Mouse (Mus musculus): ENCODE measurements around the gene Gm45716. TPM values are rescaled to one million over a fixed set of nuclear protein-coding genes. Genes with fewer than 3 reads are reported as not detected.

Gm45716 gene
- 10 to 100 TPM in 1 of 2 experiments, 1 to 10 TPM in 1; 7.7 to 10.8 TPM for total RNA-seq (2021)
- long read RNA-seq, partial matches to known transcripts, result 30 of 30 reads
- long read RNA-seq, other reads (novel, unspliced or antisense), result 0 of 30 reads

DNA sequence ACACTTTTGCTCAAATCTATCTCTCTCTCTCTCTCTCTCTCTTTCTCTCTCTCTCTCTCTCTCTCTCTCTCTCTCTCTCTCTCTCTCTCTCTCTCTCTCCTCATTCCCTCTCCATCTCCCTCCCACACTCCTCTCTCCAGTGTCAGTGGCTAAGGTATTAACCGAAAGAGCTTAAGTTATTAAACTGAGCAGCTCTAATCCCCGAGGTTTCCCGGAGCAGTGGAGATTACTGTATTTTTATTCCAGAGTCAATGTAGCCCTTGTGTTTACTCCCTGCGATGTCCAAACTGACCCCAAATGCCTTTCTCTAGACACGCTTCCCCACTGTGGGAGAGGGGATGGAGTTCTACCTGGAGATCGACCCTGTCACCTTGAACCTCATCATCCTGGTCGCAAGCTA, at the start of gene Gm45716:
Gene Gm45716, plus strand, starts transcription at position 243 of the 400 bp plus-strand sequence.
- no peak for DNase-seq (ENCODE audit: low spot score in 2 of 2)

DNA sequence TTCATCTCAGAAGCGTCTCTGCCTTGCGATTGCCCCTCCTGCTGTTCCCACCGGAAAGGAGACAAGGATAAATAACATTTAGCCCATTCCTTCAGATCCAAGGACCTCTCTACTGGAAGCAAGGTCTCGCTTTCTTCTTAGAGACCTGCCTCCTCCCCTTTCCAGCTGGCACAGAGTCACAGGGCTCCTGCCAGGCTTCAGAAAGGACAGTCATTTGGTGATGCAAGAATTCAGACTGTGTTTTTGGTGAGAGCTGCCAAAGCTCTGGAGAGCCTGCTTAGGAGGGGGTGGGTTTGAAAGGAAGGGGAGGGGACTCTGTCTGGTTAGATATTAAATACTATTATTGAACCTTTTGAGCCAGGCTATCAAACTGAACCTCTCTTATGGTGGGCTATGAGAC, 45.1 kb upstream of the Gm45716 start:
- peak; percentile 55 to 70 for DNase-seq (ENCODE audit: low spot score in 2 of 2)

DNA sequence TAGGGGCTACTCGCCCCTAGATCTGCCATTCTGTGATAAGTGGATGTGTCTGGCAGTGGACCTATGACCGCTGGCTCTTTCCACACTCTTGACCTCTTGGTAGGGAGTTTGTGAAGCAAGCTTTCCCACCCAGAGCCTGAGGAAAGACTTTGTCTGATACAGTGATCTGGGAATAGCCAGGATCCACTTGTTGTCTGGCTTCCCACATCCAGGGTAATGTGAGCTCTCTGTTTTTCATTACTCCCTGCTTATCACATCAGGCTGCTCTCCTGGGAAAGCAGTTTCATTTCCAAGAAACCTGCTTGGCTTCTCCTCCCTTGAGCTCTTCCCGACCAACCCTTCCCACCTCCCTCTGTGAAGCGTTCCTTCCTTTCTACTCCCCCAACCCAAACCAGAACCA, 44.5 kb upstream of the Gm45716 start:
- DNase-seq (ENCODE audit: low spot score in 2 of 2), result no peak

DNA sequence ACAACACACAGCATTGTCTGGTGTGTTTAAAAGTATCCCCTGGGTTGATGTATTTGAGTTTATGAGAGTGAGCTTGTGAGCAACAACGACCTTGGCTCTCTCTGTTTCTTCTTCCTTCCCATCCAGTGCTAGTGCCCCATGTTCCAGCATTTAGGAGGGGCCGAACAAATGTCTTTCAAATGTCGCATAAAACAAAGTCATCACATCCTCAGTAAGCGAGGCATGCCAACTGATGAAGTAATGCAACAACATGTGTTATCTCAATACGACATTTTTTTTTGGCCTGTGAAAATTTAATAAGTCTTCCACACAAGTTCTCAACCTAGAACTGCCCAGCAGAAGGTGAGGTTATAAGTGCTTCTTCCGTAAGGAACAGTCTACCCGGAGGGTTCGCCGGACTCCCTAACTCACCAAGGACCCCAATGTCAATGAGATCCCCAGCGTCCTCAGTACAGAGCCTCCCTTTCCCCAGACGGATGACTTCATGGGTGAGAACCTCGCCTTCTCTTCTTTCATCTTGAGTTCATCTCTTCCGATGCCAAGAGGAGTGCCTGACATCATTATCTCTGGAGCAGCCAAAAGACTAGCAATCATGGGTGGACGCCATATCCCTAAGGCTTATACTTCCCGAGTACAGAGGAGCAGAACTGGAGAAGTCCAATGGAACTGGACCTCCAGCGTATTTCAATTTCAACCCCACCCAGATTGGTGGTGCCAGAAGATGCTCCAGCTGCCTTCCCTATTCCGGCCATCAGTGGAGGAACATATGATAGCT, 41.2 kb upstream of the Gm45716 start:
- no peak for DNase-seq (ENCODE audit: low spot score in 2 of 2)

DNA sequence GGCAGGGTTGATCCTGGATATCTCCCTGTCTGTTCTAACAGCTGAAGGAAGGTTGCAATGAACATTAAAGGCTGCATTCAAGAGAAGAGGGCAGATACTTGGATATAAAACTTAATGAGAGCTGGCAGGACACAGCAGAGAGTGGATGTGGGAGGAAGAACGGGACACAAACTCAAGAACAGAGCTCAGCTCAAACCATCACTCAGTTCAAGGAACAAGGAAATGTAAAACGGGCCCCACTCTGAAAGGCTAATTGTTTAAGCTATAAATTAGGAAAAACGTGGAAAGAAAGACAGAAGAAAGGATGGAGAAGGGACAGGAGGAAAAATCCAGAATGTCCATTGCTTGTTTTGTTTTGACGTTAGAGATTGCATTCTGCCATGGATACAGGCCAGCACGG, 32.4 kb upstream of the Gm45716 start:
- no peak for DNase-seq (ENCODE audit: low spot score in 2 of 2)

DNA sequence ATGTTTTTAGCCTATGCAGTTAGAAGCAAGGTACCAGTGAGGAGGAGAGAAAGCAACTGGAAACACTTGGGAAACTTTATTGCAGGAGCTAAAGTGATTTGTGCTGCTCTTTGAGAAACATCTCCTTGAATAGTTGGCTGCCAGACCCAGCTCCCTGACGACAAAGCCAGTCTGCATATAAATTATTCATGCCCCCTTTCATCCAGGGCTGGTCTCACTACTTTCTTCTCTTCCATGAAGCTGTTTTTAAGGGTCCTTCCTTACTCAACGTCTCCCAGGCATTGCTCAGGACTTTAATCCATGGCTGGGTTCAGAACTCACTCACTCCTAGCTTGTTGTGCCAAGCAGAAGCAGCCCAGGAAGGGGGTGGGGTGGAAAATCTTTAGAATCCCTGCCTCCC, 32.0 kb upstream of the Gm45716 start:
- DNase-seq (ENCODE audit: low spot score in 2 of 2), result no peak

DNA sequence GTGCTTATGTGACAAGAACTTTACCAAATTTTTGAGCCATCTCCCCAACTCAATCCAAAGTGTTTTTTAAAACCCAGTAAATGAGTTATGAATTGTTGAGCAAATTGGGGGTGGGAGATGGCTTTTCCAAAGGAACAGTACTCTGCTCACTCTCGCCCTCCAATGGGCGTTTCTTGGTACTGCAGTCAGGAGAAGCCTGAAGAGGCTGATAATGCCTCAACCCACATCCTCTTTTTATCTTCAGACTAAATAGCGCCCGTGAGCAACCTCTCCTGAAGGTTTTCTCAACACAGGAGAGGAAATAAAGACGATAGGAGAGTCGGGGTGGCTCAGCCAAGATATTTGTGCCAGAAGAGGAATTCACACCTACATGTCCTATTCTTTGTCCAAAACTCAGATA, 19.7 kb upstream of the Gm45716 start:
- peak; percentile 63 to 66 for DNase-seq (ENCODE audit: low spot score in 2 of 2)

DNA sequence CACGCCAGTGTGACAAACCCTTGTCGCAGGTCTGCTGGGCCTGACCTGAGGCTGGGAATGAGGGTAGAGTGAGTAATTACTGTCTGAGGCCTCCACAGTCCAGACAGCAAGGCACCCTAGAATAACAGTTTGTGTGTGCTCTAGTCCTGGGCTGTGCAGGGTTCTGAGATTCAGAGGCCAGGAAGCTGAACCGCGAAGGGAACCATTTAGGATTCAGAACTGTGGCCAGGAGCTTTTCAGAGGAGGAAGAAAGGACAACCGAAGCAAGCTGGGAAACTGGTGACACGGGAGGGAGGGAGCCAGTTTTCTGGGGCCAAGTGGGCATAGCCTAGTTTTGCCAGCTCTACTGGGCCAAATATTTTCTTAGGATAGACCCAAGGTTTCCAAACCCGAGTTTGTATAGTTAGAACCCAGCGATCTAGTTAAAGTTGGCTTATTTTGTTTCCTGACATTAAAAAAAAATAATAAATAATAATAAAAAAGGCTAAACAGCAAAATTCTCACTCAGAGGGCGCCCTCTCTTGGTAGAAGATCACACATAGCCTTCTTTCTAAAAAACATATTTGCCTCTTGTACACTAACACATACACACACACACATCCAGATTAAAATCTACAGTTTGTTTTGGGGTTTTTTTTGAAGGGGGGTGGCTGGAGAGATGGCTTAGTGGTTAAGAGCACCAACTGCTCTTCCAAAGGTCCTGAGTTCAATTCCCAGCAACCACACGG, 19.0 kb upstream of the Gm45716 start:
- DNase-seq (ENCODE audit: low spot score in 2 of 2), result peak in 1 of 2 experiments; percentile 42

DNA sequence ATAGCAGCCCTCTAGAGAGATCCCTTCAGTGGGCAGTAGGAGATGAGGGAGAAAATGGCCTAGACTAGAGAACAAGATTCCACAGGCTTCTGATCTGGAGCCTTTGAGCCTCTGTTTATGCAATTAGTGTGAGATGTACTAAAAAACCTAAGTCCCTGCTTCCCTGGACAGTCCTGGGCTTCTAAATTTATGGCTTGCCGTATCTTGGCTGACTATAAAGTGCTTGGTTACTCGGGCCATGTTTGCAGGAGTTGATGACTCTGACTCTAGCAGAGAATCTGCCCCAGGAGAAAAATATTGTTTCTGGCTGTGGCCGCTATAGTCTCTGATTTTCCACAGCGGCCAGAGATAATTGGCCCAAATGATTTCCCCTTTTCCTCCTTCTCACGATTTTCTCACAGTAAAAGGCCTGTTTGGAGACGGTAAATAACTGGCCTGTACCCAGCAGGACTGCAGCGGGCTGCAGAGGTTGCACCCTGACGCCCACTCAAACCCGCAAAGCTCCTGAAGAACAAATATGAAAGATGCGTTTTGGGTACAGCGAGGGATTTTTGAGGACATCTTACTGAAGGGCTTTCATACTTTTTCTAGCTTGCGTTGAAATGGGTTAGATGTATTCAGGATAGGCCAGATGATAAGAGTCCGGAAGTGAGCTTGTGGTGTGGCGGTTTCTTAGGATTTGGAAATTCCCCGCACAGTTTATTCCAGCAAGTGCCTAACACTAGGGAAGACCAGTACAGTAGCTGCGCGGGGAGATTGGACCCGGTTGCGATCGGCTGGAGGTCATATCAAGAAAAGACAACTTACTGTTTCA, 18.1 kb upstream of the Gm45716 start:
- DNase-seq (ENCODE audit: low spot score in 2 of 2), result peak; percentile 21 to 28

DNA sequence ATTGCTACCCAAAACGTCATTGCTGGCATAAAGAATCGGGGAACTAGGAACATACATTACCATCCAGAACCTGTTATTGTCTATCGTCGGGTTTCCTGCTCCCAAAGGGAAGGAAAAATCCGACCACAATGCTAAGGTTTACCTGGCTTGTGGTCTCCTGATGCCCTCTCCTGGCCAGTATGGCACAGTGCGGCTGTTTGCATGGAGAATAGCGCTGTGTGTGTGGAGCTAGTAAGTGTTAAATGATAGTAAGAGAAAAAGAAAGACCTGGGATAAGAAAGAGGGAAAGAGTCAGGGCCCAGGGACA, 17.5 kb upstream of the Gm45716 start:
- DNase-seq (ENCODE audit: low spot score in 2 of 2), result peak; percentile 73 to 81

DNA sequence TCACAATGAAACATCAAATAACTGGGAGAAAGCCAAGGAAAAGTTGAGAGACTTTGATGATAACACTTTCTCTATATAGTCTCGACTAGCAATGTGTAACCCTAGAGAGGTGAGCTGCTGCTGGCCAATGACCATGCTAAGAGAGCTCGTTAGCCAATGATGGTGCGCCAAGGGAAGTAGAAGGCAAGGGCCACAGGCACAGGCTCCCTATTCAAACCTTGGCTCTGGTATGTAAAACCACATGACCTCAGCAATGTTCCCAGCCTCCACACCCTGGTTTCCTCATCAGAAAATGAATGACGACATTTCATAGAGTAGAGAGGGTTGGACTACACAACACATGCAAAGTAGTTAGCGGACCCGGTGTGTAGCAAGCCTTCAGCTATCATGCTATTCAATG, 15.2 kb upstream of the Gm45716 start:
- no peak for DNase-seq (ENCODE audit: low spot score in 2 of 2)

DNA sequence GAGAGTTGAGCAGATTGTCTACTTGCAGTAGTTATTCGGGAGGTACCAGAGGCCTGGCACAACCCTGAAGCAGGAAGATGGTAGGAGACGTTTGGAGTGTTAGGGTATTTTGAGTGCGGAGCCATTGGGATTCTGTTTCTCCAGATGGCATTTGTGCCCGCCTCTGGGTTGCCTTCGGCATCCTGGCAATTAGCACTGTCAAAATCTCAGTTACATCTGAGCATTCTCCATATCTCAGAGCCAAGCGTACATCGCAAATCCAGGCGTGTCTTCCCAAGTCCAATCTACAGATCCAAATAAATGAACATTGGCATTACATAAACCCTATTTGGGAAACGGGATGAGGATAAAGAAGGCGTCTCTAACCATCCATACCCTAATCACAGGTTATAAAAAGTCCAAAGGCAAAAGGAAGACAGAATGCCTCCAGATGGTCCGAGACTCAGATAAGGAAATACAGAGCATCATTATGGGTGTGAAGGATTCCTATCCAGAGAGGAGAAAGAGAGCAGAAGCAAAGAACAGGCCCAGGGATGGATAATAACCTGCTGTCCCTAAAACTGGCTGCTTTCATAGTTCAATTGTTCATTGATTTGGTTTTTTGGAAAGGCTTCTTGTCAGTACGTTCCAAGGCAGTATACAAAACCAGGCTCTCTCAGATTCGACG, 11.7 kb upstream of the Gm45716 start:
- no peak for DNase-seq (ENCODE audit: low spot score in 2 of 2)

DNA sequence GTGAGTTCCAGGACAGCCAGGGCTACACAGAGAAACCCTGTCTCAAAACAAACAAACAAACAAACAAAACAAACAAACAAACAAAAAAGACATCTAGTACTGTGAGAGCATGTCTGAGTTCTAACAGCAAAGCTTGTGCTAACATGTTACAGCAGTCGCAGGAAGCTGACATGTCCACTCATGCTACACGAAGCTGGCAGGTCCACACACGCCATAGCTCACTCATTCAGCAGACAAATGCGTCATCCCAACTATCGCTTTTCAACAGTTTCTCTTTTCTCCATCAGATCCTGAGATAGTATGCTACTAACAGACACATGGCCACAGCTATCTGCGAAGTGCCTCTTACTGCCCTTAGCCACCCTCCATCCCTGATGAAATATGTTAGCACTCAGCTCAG, 10.1 kb upstream of the Gm45716 start:
- no peak for DNase-seq (ENCODE audit: low spot score in 2 of 2)

DNA sequence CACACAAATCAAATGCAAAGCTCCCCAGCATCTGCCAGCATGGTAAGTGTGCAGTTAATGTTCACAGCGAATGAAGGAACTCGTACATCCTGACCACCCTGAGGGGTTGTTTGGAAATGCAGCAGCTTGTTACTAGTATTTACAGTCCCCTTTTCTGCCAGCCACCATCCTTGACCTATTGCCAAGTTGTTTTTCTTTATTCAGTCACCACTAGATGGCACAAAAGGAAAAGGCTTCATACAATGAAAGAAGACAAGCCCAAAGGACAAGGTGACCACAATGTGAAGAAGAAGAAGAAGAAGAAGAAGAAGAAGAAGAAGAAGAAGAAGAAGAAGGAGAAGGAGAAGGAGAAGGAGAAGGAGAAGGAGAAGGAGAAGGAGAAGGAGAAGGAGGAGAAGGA, 4.1 kb upstream of the Gm45716 start:
- DNase-seq (ENCODE audit: low spot score in 2 of 2), result peak; percentile 30 to 46

DNA sequence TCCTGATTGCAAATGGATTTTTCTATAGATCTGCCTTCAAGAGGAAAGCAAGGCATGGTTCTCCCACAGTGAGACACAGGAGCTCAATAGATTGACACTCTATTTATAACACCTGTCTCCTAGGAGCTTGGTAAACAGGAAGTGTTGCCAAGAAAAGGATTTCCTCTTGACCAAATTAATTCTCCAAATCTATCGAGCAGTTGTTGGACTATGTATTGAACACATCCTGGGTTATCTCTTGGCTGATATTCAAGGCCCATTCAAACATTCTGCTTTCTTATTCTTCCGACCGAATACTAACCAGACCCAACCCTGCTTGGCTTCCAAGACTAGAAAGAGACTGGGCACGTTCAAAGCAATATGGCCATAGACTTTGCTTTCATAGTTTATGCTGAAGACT, 2.7 kb upstream of the Gm45716 start:
- DNase-seq (ENCODE audit: low spot score in 2 of 2), result no peak

DNA sequence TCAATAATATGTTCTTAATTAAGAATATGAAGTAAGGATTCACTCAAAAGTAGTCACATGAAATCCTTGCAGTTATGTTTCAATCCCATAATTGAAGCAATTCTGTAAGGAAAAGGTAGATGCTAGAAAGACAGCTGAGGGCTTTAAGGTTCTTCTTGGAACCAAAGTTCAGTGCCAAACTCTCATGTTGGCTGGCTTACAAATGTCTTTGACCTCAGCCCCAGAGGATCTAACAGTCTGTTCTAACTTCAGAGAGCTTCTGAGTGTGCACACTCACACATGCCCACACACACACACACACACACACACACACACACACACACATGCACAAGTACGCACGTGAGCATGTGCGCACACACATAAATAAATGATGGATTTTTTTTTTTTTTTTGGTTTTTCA, 2.7 kb downstream of the Gm45716 start:
- no peak for DNase-seq (ENCODE audit: low spot score in 2 of 2)

DNA sequence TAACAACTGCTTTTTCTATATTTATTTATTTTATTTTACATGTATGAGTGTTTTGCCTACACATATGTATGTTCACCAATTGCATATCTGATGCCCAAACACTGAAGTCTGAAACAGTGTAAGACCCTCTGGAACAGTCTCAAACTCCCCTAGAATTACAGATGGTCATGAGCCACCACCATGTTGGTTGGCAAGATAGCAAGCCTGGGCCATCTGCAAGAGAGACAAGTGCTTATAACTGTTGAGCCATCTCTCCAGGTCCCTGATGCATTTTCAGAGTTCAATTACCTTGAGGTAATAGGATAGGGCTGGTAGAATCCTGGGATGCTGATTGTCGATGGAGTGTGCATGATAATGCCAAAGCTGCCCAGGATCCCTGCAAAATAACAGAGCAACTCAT, 7.5 kb downstream of the Gm45716 start:
- peak in 1 of 2 experiments; percentile 29 for DNase-seq (ENCODE audit: low spot score in 2 of 2)

DNA sequence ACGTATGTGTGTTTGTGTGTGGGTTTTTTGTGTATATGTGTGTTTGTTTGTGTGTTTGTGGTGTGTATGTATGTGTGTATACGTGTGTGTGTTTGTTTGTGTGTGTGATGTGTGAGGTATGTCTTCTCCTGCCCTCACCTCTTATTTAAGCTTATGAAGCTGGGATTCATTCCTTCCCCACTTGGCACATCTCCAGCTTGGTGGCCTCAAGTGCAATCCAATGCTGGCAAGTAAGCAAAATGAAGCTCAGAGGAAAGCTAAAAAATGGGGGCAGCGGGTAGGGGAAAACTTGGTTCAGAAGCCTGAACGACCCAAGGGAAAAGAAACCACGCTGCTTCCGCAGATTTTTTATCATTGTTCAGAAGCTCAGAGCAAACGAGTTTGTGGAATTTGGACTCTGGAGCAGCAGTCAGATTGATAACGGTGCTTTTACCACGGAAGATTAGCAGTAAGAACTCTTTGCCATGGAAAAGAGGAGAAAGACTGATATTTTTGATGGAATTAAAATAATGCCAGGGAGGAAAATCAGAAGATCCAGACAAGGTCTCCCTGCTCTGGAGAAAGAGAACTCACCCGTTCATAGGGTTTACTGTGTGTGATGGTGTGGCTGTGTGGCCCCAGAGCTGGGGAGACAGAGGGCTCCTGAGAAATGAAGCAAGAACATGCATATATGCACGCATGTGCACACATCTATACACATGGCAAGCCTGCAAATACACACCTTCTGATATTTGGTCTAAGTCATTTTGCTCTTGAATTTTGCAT, 8.5 kb downstream of the Gm45716 start:
- DNase-seq (ENCODE audit: low spot score in 2 of 2), result no peak

DNA sequence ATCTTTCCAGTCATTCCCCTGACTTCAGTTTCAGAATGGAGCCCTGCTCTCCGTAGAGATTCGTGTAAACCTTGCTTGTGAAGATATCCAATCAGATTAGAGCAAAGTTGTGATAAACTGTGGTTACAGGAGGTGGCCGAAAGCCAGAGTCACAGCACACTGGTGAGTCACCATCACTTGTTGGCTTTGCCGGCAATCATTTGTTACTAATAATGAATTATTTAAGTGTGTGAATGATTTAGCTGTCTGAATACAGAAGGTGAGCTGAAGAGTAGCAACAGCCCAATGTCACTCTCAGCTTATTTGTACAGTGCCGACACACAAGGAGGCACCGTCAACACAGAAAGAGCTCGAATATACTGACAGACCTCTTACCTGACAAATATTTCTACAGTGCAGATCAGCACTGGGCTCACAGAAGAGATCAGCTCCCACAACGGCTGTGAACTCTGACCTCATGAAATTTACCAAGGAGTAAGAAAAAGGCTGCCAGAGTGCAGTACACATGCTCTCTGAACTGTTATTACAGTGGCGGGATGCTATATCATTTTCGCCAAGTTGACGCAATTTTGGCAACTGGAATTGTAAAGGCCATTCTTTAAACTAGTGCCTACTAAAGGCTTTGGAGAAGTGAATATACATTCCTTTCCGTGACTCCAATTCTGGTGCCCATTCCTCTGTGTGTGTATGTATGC, 9.2 kb downstream of the Gm45716 start:
- DNase-seq (ENCODE audit: low spot score in 2 of 2), result no peak

DNA sequence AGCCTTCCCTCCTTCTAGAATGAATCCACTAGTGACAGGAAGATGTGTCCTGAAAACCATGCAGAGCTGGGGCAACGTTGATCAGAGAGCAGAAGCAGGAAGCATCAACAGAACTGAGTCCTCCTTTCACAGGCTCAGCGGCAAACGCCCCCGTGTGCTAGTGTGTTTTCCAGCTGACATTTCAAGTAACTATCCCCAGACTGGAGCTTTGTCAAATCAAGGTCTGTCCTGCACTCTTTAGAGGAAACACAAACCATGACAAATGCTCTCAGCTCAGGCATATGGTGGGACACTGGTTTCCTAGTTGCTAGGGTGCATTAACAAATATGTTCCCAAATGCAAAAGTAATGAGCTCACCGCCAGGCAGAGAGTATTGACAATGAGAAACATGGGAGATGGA, 10.6 kb downstream of the Gm45716 start:
- DNase-seq (ENCODE audit: low spot score in 2 of 2), result peak in 1 of 2 experiments; percentile 22

Measured in layer of hippocampus, postnatal 10 days (tissue).